Mouse (Mus musculus) CD4-positive, CD25-positive, alpha-beta regulatory T cell, adult 2 months (primary cell): ENCODE results near the gene Plxna1.

Experiments
- DNase-seq: peaks from one replicate; pipeline ENCODE4 v3.0.0-alpha.2; 2012; ENCODE audit warnings: low read depth, low spot score

Gene Plxna1

GRCm38 (mm10) chr6:89361418-89362280 lies 771 bp downstream of the Plxna1 start:
- DNase-seq: peak; percentile 39

- no peak for DNase-seq
These were observed 1.6 kb downstream of the Plxna1 start for GRCm38 (mm10) chr6:89360709-89361417.

GRCm38 (mm10) chr6:89359771-89360708 lies 2.4 kb downstream of the Plxna1 start:
- DNase-seq: no peak

DNA sequence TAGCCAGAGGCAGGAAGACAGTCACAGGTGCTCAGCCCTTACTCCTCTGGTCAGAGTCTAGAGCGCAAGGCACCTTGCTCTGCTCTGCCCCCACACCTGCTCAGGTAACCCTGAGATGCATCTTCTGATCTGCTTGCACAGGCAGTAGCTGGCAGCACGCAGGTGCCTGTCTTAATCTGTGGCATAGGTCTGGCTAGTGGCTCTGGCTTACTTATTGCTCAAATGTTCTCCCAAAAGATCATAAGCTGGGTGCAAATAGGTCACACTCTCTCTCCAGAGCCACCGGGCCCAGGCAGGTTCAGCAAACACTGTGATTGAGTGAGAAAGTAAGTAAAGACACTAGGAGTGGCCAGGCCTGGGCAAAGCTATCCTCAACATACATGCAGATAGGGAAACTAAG lies 3.2 kb downstream of the Plxna1 start:
- no peak for DNase-seq

GRCm38 (mm10) chr6:89355661-89356060 lies 6.8 kb downstream of the Plxna1 start:
- DNase-seq: no peak

DNA sequence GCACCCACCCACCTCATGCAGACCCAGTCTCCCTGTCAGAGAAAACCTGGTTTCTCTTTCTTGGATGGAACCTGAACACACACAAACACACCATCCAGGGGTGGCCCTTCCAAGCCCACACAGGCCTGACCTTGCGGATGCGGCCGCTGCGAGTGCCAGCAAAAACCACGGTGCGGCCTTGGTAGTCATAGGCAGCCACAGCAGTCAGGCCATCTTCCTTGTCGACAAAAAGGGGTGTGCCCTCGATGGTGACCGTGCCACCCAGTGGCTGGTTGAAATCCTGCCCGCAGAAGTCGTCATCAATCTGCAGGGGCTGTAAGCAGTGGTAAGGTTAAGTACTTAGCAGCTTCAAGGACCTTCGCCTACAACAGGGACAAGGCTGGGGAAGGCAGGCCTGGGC lies 7.7 kb downstream of the Plxna1 start:
- DNase-seq: peak; percentile 37

DNA sequence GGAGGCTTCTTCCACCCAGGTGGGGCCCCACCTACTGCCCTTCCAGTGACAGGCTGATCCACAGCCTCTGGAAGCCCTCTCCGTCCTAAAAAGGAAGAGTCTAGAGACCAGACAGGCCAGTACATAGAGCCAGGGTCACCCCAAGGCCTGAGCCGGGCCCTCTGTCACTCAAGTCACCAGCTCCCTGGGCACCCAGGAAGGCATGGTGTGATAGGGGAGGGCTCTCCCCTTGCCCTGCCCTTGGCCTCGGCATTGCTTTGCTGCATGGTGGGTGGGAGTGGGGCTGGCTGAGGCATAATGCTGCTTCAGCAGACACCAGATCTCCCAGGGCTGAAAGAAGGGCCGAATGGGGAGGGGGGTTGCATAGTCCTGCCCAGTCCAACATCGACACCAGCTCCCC lies 8.3 kb downstream of the Plxna1 start:
- DNase-seq: no peak

GRCm38 (mm10) chr6:89353101-89353500 lies 9.3 kb downstream of the Plxna1 start:
- no peak for DNase-seq

GRCm38 (mm10) chr6:89351441-89352137 lies 10.8 kb downstream of the Plxna1 start:
- DNase-seq: no peak

- no peak for DNase-seq
These were observed 11.9 kb downstream of the Plxna1 start for GRCm38 (mm10) chr6:89350520-89350919.

GRCm38 (mm10) chr6:89350037-89350515 lies 12.3 kb downstream of the Plxna1 start:
- DNase-seq: no peak

DNA sequence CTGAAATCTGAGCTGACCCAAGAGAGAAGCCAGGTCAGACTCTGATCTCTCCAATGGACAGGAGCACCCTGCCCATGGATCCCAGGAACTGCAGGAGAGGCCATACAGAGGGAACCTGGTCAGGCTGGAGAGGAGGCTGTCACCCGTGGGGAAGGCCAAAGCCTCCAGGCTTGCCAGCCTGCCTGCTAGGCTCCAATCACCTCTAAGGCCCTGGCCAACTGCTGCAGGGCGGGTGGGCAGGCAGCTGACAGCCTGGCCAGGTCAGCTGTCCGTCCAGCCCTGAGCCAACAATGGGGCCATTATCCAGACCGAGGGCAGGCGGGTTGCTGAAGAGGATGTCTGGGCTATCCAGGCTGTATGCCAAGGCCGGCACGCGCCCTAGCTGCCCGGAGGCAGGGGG lies 14.1 kb downstream of the Plxna1 start:
- DNase-seq: no peak

- DNase-seq: no peak
These were observed 14.6 kb downstream of the Plxna1 start for GRCm38 (mm10) chr6:89347792-89348191.

DNA sequence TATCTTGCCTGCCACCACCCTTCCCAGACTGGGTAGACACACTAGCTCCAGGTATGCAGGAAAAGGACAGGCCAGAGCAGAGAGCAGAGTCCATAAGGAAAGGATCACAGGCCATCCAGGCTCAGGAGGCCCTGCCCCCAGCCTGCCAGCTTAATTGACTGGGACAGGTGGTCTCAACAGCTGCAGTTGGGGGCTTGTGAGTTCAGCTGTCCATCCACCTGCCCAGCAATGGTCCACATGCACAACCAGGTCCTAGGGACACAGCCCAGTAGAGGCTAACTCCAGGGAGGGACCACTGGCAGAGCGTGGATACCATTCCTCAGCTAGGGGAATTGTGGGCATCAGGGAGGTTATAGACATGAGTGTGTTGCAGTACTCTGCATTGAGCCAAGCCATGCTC lies 16.6 kb downstream of the Plxna1 start:
- DNase-seq: no peak

DNA sequence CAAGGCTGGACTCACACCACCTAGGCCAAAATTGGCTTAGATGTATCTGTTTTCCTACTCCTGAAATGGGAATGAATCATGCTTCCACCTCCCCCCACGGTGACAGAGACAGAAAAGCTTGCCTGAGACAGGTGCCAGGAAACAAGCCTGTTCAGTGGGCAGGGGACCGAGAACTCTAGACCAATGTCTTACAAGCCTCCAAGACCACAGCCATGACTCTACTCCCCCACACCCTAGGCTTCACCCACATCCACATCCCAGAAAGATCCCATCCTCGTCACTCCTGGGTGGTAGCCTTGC lies 17.0 kb downstream of the Plxna1 start:
- no peak for DNase-seq

GRCm38 (mm10) chr6:89344613-89345485 lies 17.6 kb downstream of the Plxna1 start:
- DNase-seq: peak; percentile 37

GRCm38 (mm10) chr6:89341981-89342380 lies 20.4 kb downstream of the Plxna1 start:
- no peak for DNase-seq

GRCm38 (mm10) chr6:89339447-89339846 lies 23.0 kb downstream of the Plxna1 start:
- DNase-seq: no peak

GRCm38 (mm10) chr6:89338733-89339132 lies 23.7 kb downstream of the Plxna1 start:
- DNase-seq: no peak

DNA sequence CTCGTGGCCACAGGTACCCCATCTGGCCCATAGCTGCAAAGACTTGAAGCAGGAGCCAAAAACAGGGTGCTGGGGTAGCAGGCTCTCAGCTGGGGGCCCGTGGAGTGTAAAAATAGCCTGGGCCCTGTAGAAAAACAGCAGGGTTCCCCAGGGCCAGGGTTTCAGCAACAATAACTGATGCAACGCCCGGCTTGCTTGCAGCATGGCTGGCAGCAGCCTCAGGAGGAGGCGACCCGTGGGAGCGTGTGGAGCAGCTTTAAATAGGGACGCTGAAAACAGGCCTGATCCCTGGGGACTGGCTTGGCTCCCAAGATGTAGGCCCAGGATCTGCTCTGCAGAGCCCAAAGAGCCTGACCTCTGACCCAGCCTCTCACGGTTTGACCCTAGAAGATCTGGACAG lies 24.8 kb downstream of the Plxna1 start:
- no peak for DNase-seq
